Mouse (Mus musculus): ENCODE results near the gene Pex7.

The Pex7 gene

DNA sequence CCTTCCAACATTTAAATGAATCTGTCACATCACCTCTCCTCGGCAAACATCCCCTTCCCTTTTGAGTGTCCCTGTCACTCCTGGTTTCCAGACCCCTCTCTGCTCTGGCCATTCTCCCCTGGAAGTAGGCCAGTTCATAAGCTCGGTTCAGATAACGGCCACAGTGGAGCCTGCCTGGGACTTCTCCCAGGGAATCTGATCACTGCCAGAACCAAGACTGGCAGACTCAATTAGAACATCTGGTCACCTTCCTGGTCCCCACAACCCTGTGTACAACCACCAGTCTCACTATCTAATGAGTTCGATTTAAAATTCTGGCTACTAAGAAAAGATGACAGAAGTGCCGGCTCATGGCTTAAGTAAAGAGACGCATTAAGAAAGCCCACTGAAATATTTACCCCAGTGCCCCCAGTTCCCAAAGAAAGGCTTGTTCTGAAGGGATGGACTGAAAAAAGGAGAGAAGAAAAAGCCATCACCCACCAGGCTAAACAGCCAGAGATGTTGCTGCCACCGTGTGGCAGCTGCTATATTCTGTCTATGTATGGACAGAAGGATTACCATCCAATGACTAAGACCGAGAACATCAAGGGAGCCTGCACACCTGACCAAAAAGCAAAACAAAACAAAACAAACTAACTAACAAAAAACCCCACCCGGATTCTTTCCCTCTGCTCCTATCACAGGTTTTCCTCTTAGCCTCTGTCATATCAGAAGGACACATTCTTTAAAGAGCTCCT, 95.9 kb downstream of the Pex7 start:
- in situ Hi-C loops (cut with MboI, MseI), result no loop called here

DNA sequence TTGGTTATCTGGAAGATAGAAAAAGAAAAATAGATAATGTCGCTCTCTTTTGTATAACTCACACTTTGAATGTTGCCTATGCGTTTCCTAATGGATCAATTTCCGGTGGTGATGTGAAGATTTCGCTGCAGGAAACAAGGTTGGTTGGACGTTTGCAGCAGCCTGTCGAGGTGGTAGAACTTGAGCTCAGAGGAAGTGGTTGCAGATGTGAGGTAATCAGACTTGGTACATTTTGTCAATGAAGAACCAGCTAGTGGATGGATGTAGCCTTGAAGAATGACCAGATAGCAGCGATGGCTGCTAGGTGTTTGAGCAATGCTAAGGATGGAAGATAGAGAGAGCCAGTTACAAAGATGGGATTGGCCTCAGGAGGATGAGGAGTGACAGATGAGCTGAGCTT, 102.7 kb downstream of the Pex7 start:
- in situ Hi-C loops (cut with MboI, MseI), result loop anchor here (5.0 kb wide), 1 partner anchor 47 kb away; no protein-coding TSS in a partner anchor

Data from T-helper 1 cell (primary cell).